Mouse (Mus musculus): ENCODE data around the gene Pih1d1. TPM values are rescaled to one million over a fixed set of nuclear protein-coding genes. Genes with fewer than 3 reads are reported as not detected.
A peak's percentile ranks its signal among the peaks of the same experiment; 100 is the strongest.
"Not testable (repeated sequence)": the region's sequence is repeated elsewhere in the genome, so short reads cannot be mapped to it uniquely, and the experiment has no call there.

The Pih1d1 gene
- polyA plus RNA-seq, 1 experiment from 2014 or later, result 94.4 TPM

GRCm38 (mm10) chr7:45121404-45121803 lies 32.7 kb upstream of the Pih1d1 start:
- H3K4me3 ChIP-seq, result no peak overlapping the region; the same call in 1 of the 2 replicates
- ATAC-seq (ENCODE audit: low FRiP score), result no peak
- 83% methylated on average over 8 of the region's 8 CpGs for WGBS
- no peaks in the 10 kb centered on the region for H3K9me3 ChIP-seq
- 0 out of 2 replicates have a peak overlapping the region, but pooled peaks have one; percentile 4 for H3K4me2 ChIP-seq
- H3K36me3 ChIP-seq, result peaks cover 68% of the 10 kb centered on the region
- peaks cover 41% of the 10 kb centered on the region for H3K4me1 ChIP-seq (replicated peaks)
- H3K27ac ChIP-seq, result peak overlapping the region; percentile 30; the same call in 1 of the 2 replicates
- peak overlapping the region; percentile 43 for H3K9ac ChIP-seq
- no peaks in the 10 kb centered on the region for H3K27me3 ChIP-seq

- peaks cover 47% of the 10 kb centered on the region for H3K4me1 ChIP-seq (replicated peaks)
- peaks cover 73% of the 10 kb centered on the region for H3K36me3 ChIP-seq
- no peak for ATAC-seq (ENCODE audit: low FRiP score)
- no peaks in the 10 kb centered on the region for H3K9me3 ChIP-seq
- peak overlapping the region; percentile 43; the same call in 1 of the 2 replicates for H3K9ac ChIP-seq
- H3K4me3 ChIP-seq, result no peak overlapping the region
- 0 out of 2 replicates have a peak overlapping the region, but pooled peaks have one; percentile 4 for H3K4me2 ChIP-seq
- H3K27me3 ChIP-seq, result no peaks in the 10 kb centered on the region
- peak overlapping the region; percentile 30; the same call in 1 of the 2 replicates for H3K27ac ChIP-seq
Measured at GRCm38 (mm10) chr7:45121966-45122365, 32.1 kb upstream of the Pih1d1 start.

- Histone ChIP-seq H3K27ac (no peak overlapping the region), H3K36me3 (peaks cover 77% of the 10 kb centered on the region), H3K4me1 (replicated peaks) (peaks cover 54% of the 10 kb centered on the region), H3K27me3 (no peaks in the 10 kb centered on the region), H3K9ac (peak overlapping the region; percentile 99), H3K4me2 (peak overlapping the region; percentile 94), H3K9me3 (no peaks in the 10 kb centered on the region), H3K4me3 (peak overlapping the region; percentile 94)
- WGBS, result 87% methylated on average over 15 of the region's 15 CpGs
- ATAC-seq (ENCODE audit: low FRiP score), result no peak
Measured at GRCm38 (mm10) chr7:45122561-45123185, 31.4 kb upstream of the Pih1d1 start.

GRCm38 (mm10) chr7:45123186-45123570 lies 30.9 kb upstream of the Pih1d1 start:
- peak overlapping the region; percentile 99 for H3K9ac ChIP-seq
- H3K9me3 ChIP-seq, result no peaks in the 10 kb centered on the region
- ATAC-seq (ENCODE audit: low FRiP score), result no peak
- H3K4me3 ChIP-seq, result peak overlapping the region; percentile 94
- 24% methylated on average over 12 of the region's 12 CpGs for WGBS
- H3K36me3 ChIP-seq, result peaks cover 73% of the 10 kb centered on the region
- peaks cover 56% of the 10 kb centered on the region for H3K4me1 ChIP-seq (replicated peaks)
- H3K27ac ChIP-seq, result peak overlapping the region; percentile 92; the same call in 1 of the 2 replicates
- no peaks in the 10 kb centered on the region for H3K27me3 ChIP-seq
- peak overlapping the region; percentile 94 for H3K4me2 ChIP-seq

- Histone ChIP-seq H3K36me3 (peaks cover 62% of the 10 kb centered on the region), H3K27ac (peak within 1 kb of the TSS; percentile 92), H3K4me1 (replicated peaks) (peaks cover 58% of the 10 kb centered on the region), H3K9ac (peak within 1 kb of the TSS; percentile 99), H3K27me3 (no peaks in the 10 kb centered on the region), H3K4me3 (peak within 1 kb of the TSS; percentile 94), H3K4me2 (peak within 1 kb of the TSS; percentile 94), H3K9me3 (no peaks in the 10 kb centered on the region)
- peak; percentile 86 for ATAC-seq (ENCODE audit: low FRiP score)
- WGBS, result under 1% methylated on average over 59 of the region's 59 CpGs
Measured at GRCm38 (mm10) chr7:45124224-45125143, 29.6 kb upstream of the Pih1d1 start, which contains the start of gene Rps11. Gene Rps11, minus strand, starts transcription at chr7:45124439.

- Histone ChIP-seq H3K9ac (peak overlapping the region; percentile 49; the same call in 1 of the 2 replicates), H3K27ac (peak overlapping the region; percentile 92), H3K36me3 (peaks cover 55% of the 10 kb centered on the region), H3K27me3 (no peaks in the 10 kb centered on the region), H3K4me3 (peak overlapping the region; percentile 33; the same call in 1 of the 2 replicates), H3K4me2 (peak overlapping the region; percentile 56), H3K9me3 (no peaks in the 10 kb centered on the region), H3K4me1 (replicated peaks) (peaks cover 65% of the 10 kb centered on the region)
- no peak for ATAC-seq (ENCODE audit: low FRiP score)
- WGBS, result 17% methylated on average over 7 of the region's 7 CpGs
Measured at GRCm38 (mm10) chr7:45125144-45125600, 28.9 kb upstream of the Pih1d1 start.

GRCm38 (mm10) chr7:45125649-45126048 lies 28.5 kb upstream of the Pih1d1 start:
- H3K4me3 ChIP-seq; H3K9me3 ChIP-seq; H3K27me3 ChIP-seq; ATAC-seq (ENCODE audit: low FRiP score); H3K9ac ChIP-seq: not testable (repeated sequence)
- Histone ChIP-seq H3K36me3 (peaks cover 50% of the 10 kb centered on the region), H3K4me1 (replicated peaks) (peaks cover 65% of the 10 kb centered on the region), H3K27ac (peak overlapping the region; percentile 92; the same call in 1 of the 2 replicates), H3K4me2 (peak overlapping the region; percentile 56; the same call in 1 of the 2 replicates)
- 68% methylated on average over 5 of the region's 5 CpGs for WGBS

- Histone ChIP-seq H3K27me3 (no peaks in the 10 kb centered on the region), H3K9me3 (no peaks in the 10 kb centered on the region), H3K36me3 (peaks cover 44% of the 10 kb centered on the region), H3K9ac (peak overlapping the region; percentile 99), H3K27ac (peak overlapping the region; percentile 92), H3K4me2 (peak overlapping the region; percentile 96), H3K4me1 (replicated peaks) (peaks cover 63% of the 10 kb centered on the region), H3K4me3 (peak overlapping the region; percentile 92; the same call in 1 of the 2 replicates)
- ATAC-seq (ENCODE audit: low FRiP score), result no peak
- WGBS, result 79% methylated on average over 17 of the region's 17 CpGs
Measured at GRCm38 (mm10) chr7:45126147-45126843, 27.8 kb upstream of the Pih1d1 start.

- Histone ChIP-seq H3K9ac (peak overlapping the region; percentile 99), H3K4me1 (replicated peaks) (peaks cover 55% of the 10 kb centered on the region), H3K9me3 (no peaks in the 10 kb centered on the region), H3K27ac (peak overlapping the region; percentile 92), H3K27me3 (no peaks in the 10 kb centered on the region), H3K4me2 (peak overlapping the region; percentile 96), H3K36me3 (peaks cover 36% of the 10 kb centered on the region), H3K4me3 (peak overlapping the region; percentile 92)
- WGBS, result 46% methylated on average over 21 of the region's 21 CpGs
- no peak for ATAC-seq (ENCODE audit: low FRiP score)
Measured at GRCm38 (mm10) chr7:45126844-45127699, 27.0 kb upstream of the Pih1d1 start.

- Histone ChIP-seq H3K9ac (peak overlapping the region; percentile 99), H3K9me3 (no peaks in the 10 kb centered on the region), H3K4me2 (peak overlapping the region; percentile 96), H3K4me1 (replicated peaks) (peaks cover 49% of the 10 kb centered on the region), H3K27ac (peak overlapping the region; percentile 92), H3K4me3 (peak overlapping the region; percentile 92), H3K27me3 (no peaks in the 10 kb centered on the region), H3K36me3 (peaks cover 29% of the 10 kb centered on the region)
- WGBS, result under 1% methylated on average over 6 of the region's 6 CpGs
- no peak for ATAC-seq (ENCODE audit: low FRiP score)
Measured at GRCm38 (mm10) chr7:45127700-45128224, 26.3 kb upstream of the Pih1d1 start.
